Mouse (Mus musculus): ENCODE results near the gene Bcar1. TPM values are rescaled to one million over a fixed set of nuclear protein-coding genes. Genes with fewer than 3 reads are reported as not detected.

Gene Bcar1
- polyA plus RNA-seq, 1 experiment from 2014 or later = 44.0 TPM

DNA sequence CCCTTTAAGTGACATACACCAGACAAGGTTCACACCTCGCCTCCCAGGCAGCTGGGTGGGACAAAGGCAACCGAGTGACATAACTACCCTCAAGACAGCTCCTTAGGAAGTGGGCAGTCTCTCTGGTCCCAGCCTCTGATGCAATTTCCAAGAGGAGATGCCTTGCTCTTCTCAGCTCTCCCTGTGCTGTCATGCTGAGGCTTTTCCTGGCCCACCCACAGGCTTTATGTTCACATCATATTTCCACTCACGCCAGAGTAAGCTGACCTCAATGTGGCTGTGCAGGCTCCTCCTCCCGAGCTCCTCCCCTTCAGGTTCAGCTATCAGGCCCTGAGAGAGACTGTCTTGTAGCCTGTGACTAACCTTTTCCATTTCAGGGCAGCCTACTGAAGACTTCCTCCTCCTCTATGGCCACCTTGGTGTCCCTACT is 23.5 kb downstream of the Bcar1 start:
- H3K27ac ChIP-seq = peak overlapping the region; percentile 32; the same call in 1 of the 2 replicates
- no peak for ATAC-seq (ENCODE audit: low FRiP score)

DNA sequence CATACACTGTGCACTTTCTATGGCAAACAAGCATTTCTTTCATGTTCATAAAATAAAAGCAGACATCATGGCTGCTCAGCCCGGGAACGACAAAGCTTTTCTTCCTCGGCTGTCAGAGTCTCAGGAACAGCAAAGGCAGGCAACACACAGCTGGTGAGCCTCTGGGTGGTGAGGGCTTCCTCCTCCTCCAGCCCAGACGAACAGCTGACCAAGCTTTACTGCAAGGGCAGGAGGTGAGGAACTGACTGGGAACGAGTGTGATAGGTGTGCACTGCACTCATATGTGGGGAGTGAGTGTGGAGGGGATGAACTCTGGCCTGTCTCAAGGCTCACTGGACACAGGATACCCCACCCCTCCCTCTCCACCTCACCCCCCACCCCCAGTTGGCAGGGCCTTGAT is 24.7 kb downstream of the Bcar1 start:
- H3K27me3 ChIP-seq = no peaks in the 10 kb centered on the region
- no peak overlapping the region for H3K9ac ChIP-seq
- peak overlapping the region; percentile 50; the same call in 1 of the 2 replicates for H3K27ac ChIP-seq
- no peak overlapping the region for H3K4me3 ChIP-seq (replicated peaks)
- no peak for ATAC-seq (ENCODE audit: low FRiP score)
- peaks cover 39% of the 10 kb centered on the region for H3K4me1 ChIP-seq
- H3K36me3 ChIP-seq (replicated peaks) = peaks cover 41% of the 10 kb centered on the region
- no peaks in the 10 kb centered on the region for H3K9me3 ChIP-seq
- 62% methylated on average over 5 of the region's 5 CpGs for WGBS
- H3K4me2 ChIP-seq = no peak overlapping the region

More for the DNA sequence above, 23.5 kb downstream of the Bcar1 start:
- peaks cover 38% of the 10 kb centered on the region for H3K4me1 ChIP-seq
- 76% methylated on average over 4 of the region's 4 CpGs for WGBS
- no peaks in the 10 kb centered on the region for H3K9me3 ChIP-seq
- no peak overlapping the region for H3K4me3 ChIP-seq (replicated peaks)
- H3K9ac ChIP-seq = no peak overlapping the region
- H3K27me3 ChIP-seq = no peaks in the 10 kb centered on the region
- no peak overlapping the region for H3K4me2 ChIP-seq
- H3K36me3 ChIP-seq (replicated peaks) = peaks cover 30% of the 10 kb centered on the region

DNA sequence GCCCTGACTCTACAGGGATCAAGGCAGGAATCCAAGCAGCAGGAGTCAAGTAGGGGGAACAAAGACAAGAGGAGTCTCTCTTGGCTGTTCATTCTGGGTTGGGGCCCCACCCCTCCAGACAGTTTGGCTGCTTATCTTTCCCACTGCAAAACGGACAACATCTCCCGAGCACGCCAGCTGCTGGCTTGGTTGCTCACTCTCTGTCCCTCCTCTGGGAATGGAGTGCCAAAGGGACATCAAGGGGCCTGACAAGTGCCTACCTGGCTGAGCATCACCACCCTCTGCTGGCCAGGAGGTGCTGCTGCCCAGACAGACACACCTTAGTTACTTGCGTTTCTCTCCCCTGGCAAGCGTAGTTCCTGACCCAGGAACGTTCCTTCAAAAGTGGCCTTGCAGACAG is 25.7 kb downstream of the Bcar1 start:
- H3K9me3 ChIP-seq = no peaks in the 10 kb centered on the region
- peaks cover 52% of the 10 kb centered on the region for H3K36me3 ChIP-seq (replicated peaks)
- H3K4me3 ChIP-seq (replicated peaks) = no peak overlapping the region
- H3K4me2 ChIP-seq = 0 out of 2 replicates have a peak overlapping the region, but pooled peaks have one; percentile 33
- no peak overlapping the region; the same call in 1 of the 2 replicates for H3K9ac ChIP-seq
- peaks cover 39% of the 10 kb centered on the region for H3K4me1 ChIP-seq
- 64% methylated on average over 6 of the region's 6 CpGs for WGBS
- peak overlapping the region; percentile 98 for H3K27ac ChIP-seq
- ATAC-seq (ENCODE audit: low FRiP score) = no peak
- H3K27me3 ChIP-seq = no peaks in the 10 kb centered on the region

DNA sequence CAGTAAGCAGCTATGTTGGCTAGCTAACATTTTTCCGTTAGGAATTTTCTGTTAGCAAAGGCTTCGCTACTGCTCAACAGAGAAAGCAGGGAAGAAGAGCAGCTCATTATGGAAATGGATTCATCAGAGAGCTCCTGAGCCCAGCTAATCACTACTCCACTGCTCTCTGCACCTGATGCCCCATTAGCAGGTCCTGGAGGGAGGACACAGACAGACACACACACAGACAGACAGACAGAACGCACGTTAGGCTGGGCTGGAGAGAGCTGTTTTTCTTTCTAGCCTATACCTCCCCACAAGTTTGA is 26.2 kb downstream of the Bcar1 start:
- Histone ChIP-seq H3K4me3 (replicated peaks) (no peak overlapping the region), H3K4me2 (peak overlapping the region; percentile 33), H3K27ac (peak overlapping the region; percentile 98), H3K27me3 (no peaks in the 10 kb centered on the region), H3K4me1 (peaks cover 39% of the 10 kb centered on the region), H3K36me3 (replicated peaks) (peaks cover 55% of the 10 kb centered on the region), H3K9ac (peak overlapping the region; percentile 46; the same call in 1 of the 2 replicates), H3K9me3 (no peaks in the 10 kb centered on the region)
- 48% methylated on average over 4 of the region's 4 CpGs for WGBS
- peak; percentile 40 for ATAC-seq (ENCODE audit: low FRiP score)

DNA sequence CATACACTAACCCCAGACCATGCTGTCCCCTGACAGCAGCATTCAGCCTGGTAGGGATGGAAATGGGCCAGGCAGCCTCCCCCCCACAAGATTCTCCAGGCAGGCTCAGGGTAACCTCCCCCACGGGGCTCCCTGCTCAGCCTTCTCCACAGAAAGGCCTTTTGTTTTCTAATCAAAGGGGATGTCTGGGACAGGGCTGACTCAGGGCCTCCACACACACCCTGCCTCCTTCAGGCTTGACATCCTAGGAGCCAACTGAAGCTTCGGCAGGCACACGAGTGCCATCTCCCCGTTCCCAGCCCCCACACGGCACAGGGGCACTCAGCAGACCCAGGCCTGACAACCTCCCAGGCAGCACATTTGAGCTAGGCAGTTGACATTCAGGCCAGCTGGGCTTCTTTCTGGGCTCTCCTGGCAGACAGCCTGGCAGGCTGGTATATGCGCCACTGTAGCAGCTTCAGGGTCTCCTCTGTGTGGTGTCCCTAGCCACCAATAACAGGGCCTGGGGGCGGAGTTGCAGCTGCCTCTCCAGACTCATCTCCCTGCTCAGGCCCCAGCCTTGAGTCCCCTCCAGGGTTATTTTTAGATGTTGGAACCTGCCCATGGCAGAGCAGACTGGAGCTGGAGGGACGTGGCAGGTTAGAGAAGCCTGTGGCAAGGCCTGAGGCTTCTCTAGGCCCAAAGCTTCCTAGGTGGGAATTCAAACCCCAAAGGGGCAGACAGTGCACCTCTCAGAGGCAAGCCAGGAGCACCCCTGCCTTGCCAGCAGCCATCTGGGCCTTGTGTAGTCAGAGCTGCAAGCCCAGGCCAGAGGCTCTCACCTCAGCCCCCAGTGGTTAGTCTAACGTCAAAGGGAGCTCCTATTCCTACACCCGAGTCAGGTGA is 26.8 kb downstream of the Bcar1 start:
- ATAC-seq (ENCODE audit: low FRiP score) = peak; percentile 68
- 24% methylated on average over 10 of the region's 10 CpGs for WGBS
- H3K4me2 ChIP-seq = peak overlapping the region; percentile 33
- H3K9me3 ChIP-seq = no peaks in the 10 kb centered on the region
- H3K27me3 ChIP-seq = no peaks in the 10 kb centered on the region
- H3K27ac ChIP-seq = peak overlapping the region; percentile 98
- H3K36me3 ChIP-seq (replicated peaks) = peaks cover 61% of the 10 kb centered on the region
- peaks cover 39% of the 10 kb centered on the region for H3K4me1 ChIP-seq
- H3K4me3 ChIP-seq (replicated peaks) = no peak overlapping the region
- peak overlapping the region; percentile 46 for H3K9ac ChIP-seq

DNA sequence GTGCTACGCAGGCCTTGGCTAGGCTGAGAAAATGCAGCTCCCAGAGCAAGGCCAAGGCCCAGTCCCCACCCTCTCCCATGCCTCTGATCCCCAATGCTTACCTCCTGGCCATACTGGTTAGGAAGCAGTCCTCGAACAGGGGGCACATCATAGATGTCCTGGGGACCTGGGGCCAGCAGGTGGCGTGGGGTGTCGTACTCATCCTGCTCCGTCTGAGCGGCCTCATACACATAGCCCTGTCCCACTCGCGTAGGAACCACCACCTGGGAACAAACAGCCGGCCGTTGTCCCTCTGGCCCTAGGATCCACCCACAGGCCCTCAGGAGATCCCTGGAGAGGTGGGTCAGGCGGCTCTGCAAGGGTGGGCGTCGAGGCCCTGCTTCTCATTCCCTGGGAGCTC is 28.1 kb downstream of the Bcar1 start:
- WGBS = 91% methylated on average over 13 of the region's 13 CpGs
- Histone ChIP-seq H3K27me3 (no peaks in the 10 kb centered on the region), H3K36me3 (replicated peaks) (peaks cover 65% of the 10 kb centered on the region), H3K4me3 (replicated peaks) (no peak overlapping the region), H3K4me1 (peaks cover 39% of the 10 kb centered on the region), H3K9ac (no peak overlapping the region), H3K27ac (peak overlapping the region; percentile 98; the same call in 1 of the 2 replicates), H3K4me2 (no peak overlapping the region), H3K9me3 (no peaks in the 10 kb centered on the region)
- ATAC-seq (ENCODE audit: low FRiP score) = no peak

DNA sequence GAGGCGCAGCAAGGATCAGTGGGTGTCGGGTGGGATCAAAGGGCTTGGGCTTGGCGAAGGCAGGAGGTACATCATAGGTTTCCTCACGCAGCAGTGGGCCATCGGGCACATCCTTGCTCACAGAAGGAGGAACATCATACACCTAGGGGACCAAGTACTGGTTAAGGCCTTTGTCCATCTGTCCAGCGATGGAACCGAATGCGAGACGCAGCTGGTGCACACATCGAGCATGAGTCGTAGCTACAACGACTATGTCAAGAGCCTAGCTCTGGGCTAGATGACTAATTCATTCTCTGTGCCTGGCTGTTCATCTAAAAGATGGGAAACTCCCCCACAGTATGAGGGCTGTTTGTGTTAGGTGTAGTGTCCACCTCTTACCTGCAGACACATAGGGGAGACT is 29.3 kb downstream of the Bcar1 start:
- Histone ChIP-seq H3K4me3 (replicated peaks) (no peak overlapping the region), H3K27me3 (no peaks in the 10 kb centered on the region), H3K27ac (no peak overlapping the region), H3K36me3 (replicated peaks) (peaks cover 65% of the 10 kb centered on the region), H3K4me1 (peaks cover 39% of the 10 kb centered on the region), H3K4me2 (no peak overlapping the region), H3K9me3 (no peaks in the 10 kb centered on the region), H3K9ac (no peak overlapping the region)
- no peak for ATAC-seq (ENCODE audit: low FRiP score)
- WGBS = 98% methylated on average over 12 of the region's 12 CpGs

DNA sequence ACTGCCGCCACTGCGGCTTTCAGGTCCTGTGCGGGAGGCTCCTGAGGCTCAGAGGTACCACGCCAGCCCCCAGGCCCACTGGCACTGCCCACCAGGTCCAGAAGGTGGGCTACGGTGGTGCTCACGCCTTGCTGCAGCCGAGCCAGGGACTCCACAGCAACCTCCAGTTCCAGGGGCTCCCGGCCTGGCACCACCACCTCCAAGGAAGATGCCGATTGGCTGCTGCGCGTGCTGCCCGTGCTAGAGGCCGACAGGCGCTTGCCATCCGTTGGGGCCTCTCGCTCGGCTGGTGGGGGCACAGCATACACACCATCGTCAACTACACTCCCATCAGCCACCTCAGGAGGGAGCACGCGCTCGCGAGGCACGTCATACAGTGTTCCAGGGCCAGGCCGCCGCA is 29.8 kb downstream of the Bcar1 start:
- 95% methylated on average over 25 of the region's 25 CpGs for WGBS
- Histone ChIP-seq H3K27ac (no peak overlapping the region), H3K9me3 (no peaks in the 10 kb centered on the region), H3K36me3 (replicated peaks) (peaks cover 67% of the 10 kb centered on the region), H3K4me1 (peaks cover 35% of the 10 kb centered on the region), H3K4me2 (no peak overlapping the region), H3K4me3 (replicated peaks) (no peak overlapping the region), H3K9ac (no peak overlapping the region), H3K27me3 (no peaks in the 10 kb centered on the region)
- ATAC-seq (ENCODE audit: low FRiP score) = no peak

DNA sequence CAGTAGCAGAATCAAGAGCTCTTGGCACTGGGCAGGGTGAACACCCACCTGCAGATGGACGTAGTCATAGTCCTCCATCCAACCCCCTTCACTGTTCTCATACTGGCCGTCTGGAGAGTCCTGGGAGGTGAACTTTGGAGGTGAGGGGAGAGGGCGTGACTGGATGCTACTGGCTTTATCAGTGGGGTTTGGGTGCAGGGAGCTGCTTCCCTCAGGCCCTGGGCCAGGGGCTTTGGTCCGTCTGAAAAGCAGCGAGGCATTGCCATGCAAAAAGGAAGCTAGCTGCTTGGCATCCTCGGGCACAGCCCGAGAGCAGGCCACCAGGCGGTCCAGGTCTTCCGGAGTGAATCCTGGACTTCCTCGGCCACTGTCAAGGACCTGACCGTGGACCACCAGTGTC is 30.3 kb downstream of the Bcar1 start:
- H3K27me3 ChIP-seq = no peaks in the 10 kb centered on the region
- H3K36me3 ChIP-seq (replicated peaks) = peaks cover 67% of the 10 kb centered on the region
- H3K27ac ChIP-seq = no peak overlapping the region
- peaks cover 32% of the 10 kb centered on the region for H3K4me1 ChIP-seq
- H3K4me3 ChIP-seq (replicated peaks) = no peak overlapping the region
- 94% methylated on average over 11 of the region's 11 CpGs for WGBS
- H3K9ac ChIP-seq = no peak overlapping the region
- no peak for ATAC-seq (ENCODE audit: low FRiP score)
- H3K9me3 ChIP-seq = no peaks in the 10 kb centered on the region
- no peak overlapping the region for H3K4me2 ChIP-seq

DNA sequence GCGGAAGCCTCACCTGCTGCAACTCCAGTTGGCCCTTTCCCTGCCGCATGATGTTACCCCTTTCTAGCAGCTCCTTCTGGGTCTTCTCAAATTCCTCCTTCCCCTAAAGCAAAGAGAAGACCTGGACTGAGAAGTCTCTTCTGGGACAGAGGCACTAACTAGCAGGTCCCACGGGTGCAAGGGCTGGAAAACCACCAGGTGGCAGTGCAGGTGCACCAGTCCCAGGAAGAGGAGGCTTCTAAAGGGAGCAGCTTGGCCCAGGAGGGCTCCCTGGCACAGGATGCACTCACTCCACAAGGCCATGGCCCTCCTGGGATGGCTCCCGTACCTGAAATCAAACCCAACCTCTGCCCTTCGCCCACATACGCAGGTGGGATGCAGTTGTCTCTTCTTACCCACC is 31.0 kb downstream of the Bcar1 start:
- H3K4me3 ChIP-seq (replicated peaks) = no peak overlapping the region
- H3K4me1 ChIP-seq = peaks cover 25% of the 10 kb centered on the region
- no peak overlapping the region for H3K4me2 ChIP-seq
- H3K36me3 ChIP-seq (replicated peaks) = peaks cover 67% of the 10 kb centered on the region
- H3K27me3 ChIP-seq = no peaks in the 10 kb centered on the region
- WGBS = 83% methylated on average over 6 of the region's 6 CpGs
- H3K9ac ChIP-seq = no peak overlapping the region
- no peaks in the 10 kb centered on the region for H3K9me3 ChIP-seq
- ATAC-seq (ENCODE audit: low FRiP score) = no peak
- no peak overlapping the region for H3K27ac ChIP-seq

DNA sequence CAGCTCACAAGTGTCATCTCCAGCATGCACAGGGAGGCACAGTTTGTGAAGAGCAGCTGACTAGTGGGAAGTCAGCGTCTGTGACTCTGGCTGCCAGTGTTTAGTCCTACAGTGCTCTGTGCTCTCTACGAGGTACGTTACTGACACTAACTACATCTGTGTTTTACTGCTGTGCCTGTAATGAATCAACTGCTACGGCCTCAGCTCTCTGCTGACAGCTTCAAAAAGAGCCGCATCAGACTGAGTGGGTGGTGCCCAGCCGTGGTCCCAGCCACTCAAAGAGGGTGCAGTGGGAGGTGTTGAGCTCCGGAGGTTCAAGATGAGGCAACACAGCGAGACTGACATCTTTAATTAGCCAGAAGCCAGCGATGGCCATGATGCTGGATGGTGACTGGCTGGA is 31.5 kb downstream of the Bcar1 start:
- Histone ChIP-seq H3K4me2 (no peak overlapping the region), H3K4me3 (replicated peaks) (no peak overlapping the region), H3K27me3 (no peaks in the 10 kb centered on the region), H3K9ac (no peak overlapping the region), H3K4me1 (peaks cover 20% of the 10 kb centered on the region), H3K9me3 (no peaks in the 10 kb centered on the region), H3K27ac (no peak overlapping the region), H3K36me3 (replicated peaks) (peaks cover 67% of the 10 kb centered on the region)
- ATAC-seq (ENCODE audit: low FRiP score) = no peak
- 86% methylated on average over 9 of the region's 9 CpGs for WGBS

DNA sequence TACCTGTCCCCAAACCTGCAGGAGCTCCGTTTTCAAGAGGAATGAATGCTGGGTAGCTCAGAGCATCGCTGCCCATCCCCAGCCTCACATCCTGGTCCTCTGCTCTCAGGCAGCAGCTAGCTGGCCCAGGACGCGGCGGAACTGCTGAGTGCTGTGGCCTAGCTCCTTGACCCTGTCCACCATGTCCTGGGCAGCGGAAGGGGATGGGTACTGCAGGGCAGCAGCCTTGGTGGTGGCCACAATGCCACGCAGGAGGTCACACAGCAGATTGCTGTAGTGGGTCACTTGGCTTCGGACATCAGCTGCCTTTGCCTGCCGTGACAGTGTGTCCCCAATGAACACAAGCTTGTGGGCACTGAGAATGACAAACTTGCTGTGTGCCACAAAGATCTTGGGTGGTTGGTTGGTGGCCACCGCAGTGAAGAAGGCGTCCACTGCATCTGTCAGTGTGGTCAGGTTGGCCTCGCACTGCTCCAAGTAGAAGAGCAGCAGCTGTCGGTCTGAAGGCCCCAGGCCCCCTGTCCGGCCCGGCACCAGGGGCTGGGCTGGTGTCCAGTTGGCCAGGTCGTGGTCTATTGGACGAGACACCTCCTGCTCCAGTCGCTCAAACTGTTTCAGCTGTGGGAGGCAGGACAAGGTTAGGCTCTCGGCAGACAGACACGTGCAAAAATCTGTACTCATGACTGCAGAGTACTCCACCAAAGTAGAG is 32.7 kb downstream of the Bcar1 start:
- peaks cover 67% of the 10 kb centered on the region for H3K36me3 ChIP-seq (replicated peaks)
- WGBS = 92% methylated on average over 20 of the region's 20 CpGs
- no peak overlapping the region for H3K4me3 ChIP-seq (replicated peaks)
- H3K9ac ChIP-seq = no peak overlapping the region
- no peaks in the 10 kb centered on the region for H3K9me3 ChIP-seq
- peaks cover 8% of the 10 kb centered on the region for H3K4me1 ChIP-seq
- no peak overlapping the region for H3K27ac ChIP-seq
- H3K27me3 ChIP-seq = no peaks in the 10 kb centered on the region
- H3K4me2 ChIP-seq = no peak overlapping the region
- no peak for ATAC-seq (ENCODE audit: low FRiP score)

All from forebrain, embryonic 12.5 days (tissue).